8 mouse cellular contexts compared by ENCODE assay signal in the genomic region with DNA sequence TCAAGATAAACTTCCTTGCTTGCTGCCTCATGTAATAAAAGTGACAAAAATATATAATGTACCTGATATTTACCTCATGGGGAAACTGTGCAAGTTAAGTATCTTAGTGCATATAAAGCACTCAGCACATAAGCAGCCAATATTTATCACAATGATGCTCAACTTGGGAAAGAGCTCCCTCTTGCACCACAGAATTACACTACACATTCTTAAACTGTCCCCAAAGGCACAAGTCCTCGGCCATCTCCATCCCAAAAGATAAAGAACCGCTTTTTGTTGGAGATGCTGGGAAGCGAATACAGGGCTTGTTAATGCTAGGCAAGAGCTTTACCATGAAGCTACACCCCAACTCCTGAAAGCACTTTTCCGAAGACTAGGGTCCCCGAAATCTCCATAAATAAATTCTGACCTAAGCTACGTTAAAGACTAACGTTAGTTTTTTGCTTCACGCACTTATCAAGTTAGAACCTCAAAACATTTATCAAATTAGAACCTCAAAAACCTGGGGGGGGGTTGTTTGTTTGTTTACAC. TPM values are rescaled to one million over a fixed set of nuclear protein-coding genes. Genes with fewer than 3 reads are reported as not detected.
DNase-seq lines count a peak whose midpoint lies in the region; ATAC-seq and TF ChIP-seq lines count a peak whose summit lies in the region.

No protein-coding gene starts in this region.

- H3K27me3 ChIP-seq in forebrain, embryonic 15.5 days: no peaks in the 10 kb centered on the region
- H3K27me3 ChIP-seq in limb, embryonic 13.5 days: no peaks in the 10 kb centered on the region

- peak overlapping the region; percentile 74 for H3K4me2 ChIP-seq in forebrain, embryonic 15.5 days (replicated peaks)
- peak overlapping the region; percentile 91 for H3K4me2 ChIP-seq in limb, embryonic 13.5 days (replicated peaks)

- no peak for DNase-seq in layer of hippocampus, adult 2 months (ENCODE audit: low spot score in 2 of 2)
- no peak for DNase-seq in layer of hippocampus, adult 11-12 months (ENCODE audit: low spot score)
- DNase-seq in NIH3T3 (ENCODE audit: low read depth): peak; percentile 70
- peak; percentile 57 for DNase-seq in retina, embryonic 14.5 days (ENCODE audit: low spot score)
- DNase-seq in frontal cortex, postnatal 10 days (ENCODE audit: low spot score in 2 of 2): no peak
- DNase-seq in ovary, adult 18-20 months (ENCODE audit: low spot score): no peak

- WGBS in forebrain, embryonic 15.5 days: 1% methylated on average over 8 of the region's 8 CpGs
- 1% methylated on average over 8 of the region's 8 CpGs for WGBS in limb, embryonic 13.5 days

- no peak for ATAC-seq in forebrain, embryonic 15.5 days (replicated peaks)
- no peak for ATAC-seq in limb, embryonic 13.5 days (ENCODE audit: low FRiP score, low read depth)

- peaks cover 9% of the 10 kb centered on the region for H3K36me3 ChIP-seq in forebrain, embryonic 15.5 days
- peaks cover 16% of the 10 kb centered on the region for H3K36me3 ChIP-seq in limb, embryonic 13.5 days

- H3K9ac ChIP-seq in forebrain, embryonic 15.5 days (replicated peaks): peak overlapping the region; percentile 98
- peak overlapping the region; percentile 73 for H3K9ac ChIP-seq in limb, embryonic 13.5 days

- peaks cover 35% of the 10 kb centered on the region for H3K4me1 ChIP-seq in forebrain, embryonic 15.5 days
- peaks cover 27% of the 10 kb centered on the region for H3K4me1 ChIP-seq in limb, embryonic 13.5 days

- peak overlapping the region; percentile 96 for H3K27ac ChIP-seq in layer of hippocampus, adult 2 months
- H3K27ac ChIP-seq in forebrain, embryonic 15.5 days (replicated peaks): peak overlapping the region; percentile 96; the same call in 1 of the 2 replicates
- H3K27ac ChIP-seq in limb, embryonic 13.5 days: 0 out of 2 replicates have a peak overlapping the region, but pooled peaks have one; percentile 98

- peak; percentile 63 for TF ChIP-seq CTCF in layer of hippocampus, adult 2 months (conservative IDR thresholded peaks at IDR 0.05)

- H3K9me3 ChIP-seq in forebrain, embryonic 15.5 days: no peaks in the 10 kb centered on the region
- H3K9me3 ChIP-seq in limb, embryonic 13.5 days: no peaks in the 10 kb centered on the region

- H3K4me3 ChIP-seq in layer of hippocampus, adult 2 months: peak overlapping the region; percentile 86
- H3K4me3 ChIP-seq in forebrain, embryonic 15.5 days: peak overlapping the region; percentile 96
- peak overlapping the region; percentile 99 for H3K4me3 ChIP-seq in limb, embryonic 13.5 days

RNA-seq across cellular contexts. Expression of gene Uqcrh, which starts 0.7 kb away (rescaled TPM):
- total RNA-seq in layer of hippocampus, adult 2 months (2021): 100 to 1,000 TPM; 361 to 383 TPM
- polyA plus RNA-seq in forebrain, embryonic 15.5 days (2015; fragmentation: Nextera tagmentation; extraction: Ambion mirVana): 423 and 473 TPM in 2 replicates
- 456 and 481 TPM in 2 replicates for polyA plus RNA-seq in limb, embryonic 13.5 days (2015; fragmentation: Nextera tagmentation; extraction: Ambion mirVana)

RNA-seq across cellular contexts. Expression of gene Lrrc41, which starts 0.9 kb away (rescaled TPM):
- total RNA-seq in layer of hippocampus, adult 2 months (2021): 10 to 100 TPM; 42.8 to 46.4 TPM
- 64.5 and 66.3 TPM in 2 replicates for polyA plus RNA-seq in forebrain, embryonic 15.5 days (2015; fragmentation: Nextera tagmentation; extraction: Ambion mirVana)
- 83.1 and 86.8 TPM in 2 replicates for polyA plus RNA-seq in limb, embryonic 13.5 days (2015; fragmentation: Nextera tagmentation; extraction: Ambion mirVana)

RNA-seq across cellular contexts. Expression of gene Nsun4, which starts 20.5 kb away (rescaled TPM):
- total RNA-seq in layer of hippocampus, adult 2 months (2021): 10 to 100 TPM in 1 of 2 experiments, 1 to 10 TPM in 1; 9.9 to 10.0 TPM
- 13.3 and 15.0 TPM in 2 replicates for polyA plus RNA-seq in forebrain, embryonic 15.5 days (2015; fragmentation: Nextera tagmentation; extraction: Ambion mirVana)
- 19.8 and 20.0 TPM in 2 replicates for polyA plus RNA-seq in limb, embryonic 13.5 days (2015; fragmentation: Nextera tagmentation; extraction: Ambion mirVana)

RNA-seq across cellular contexts. Expression of gene Rad54l, which starts 49.3 kb away (rescaled TPM):
- under 1 TPM; 0.64 to 0.91 TPM for total RNA-seq in layer of hippocampus, adult 2 months (2021)
- polyA plus RNA-seq in forebrain, embryonic 15.5 days (2015; fragmentation: Nextera tagmentation; extraction: Ambion mirVana): 21.2 and 23.0 TPM in 2 replicates
- polyA plus RNA-seq in limb, embryonic 13.5 days (2015; fragmentation: Nextera tagmentation; extraction: Ambion mirVana): 38.0 TPM in 2 replicates

RNA-seq across cellular contexts. Expression of gene Pomgnt1, which starts 49.4 kb away (rescaled TPM):
- 10 to 100 TPM; 69.2 to 77.9 TPM for total RNA-seq in layer of hippocampus, adult 2 months (2021)
- polyA plus RNA-seq in forebrain, embryonic 15.5 days (2015; fragmentation: Nextera tagmentation; extraction: Ambion mirVana): 63.5 and 66.1 TPM in 2 replicates
- polyA plus RNA-seq in limb, embryonic 13.5 days (2015; fragmentation: Nextera tagmentation; extraction: Ambion mirVana): 63.4 and 69.0 TPM in 2 replicates

Comparison
In these comparisons a context has a peak if more than half of its experiments do, and no peak if none do; other contexts are left out.
1. DNase-seq: peak in NIH3T3 (single experiment) and retina, embryonic 14.5 days (single experiment); none in layer of hippocampus, adult 2 months (0 of 2), layer of hippocampus, adult 11-12 months (single experiment), frontal cortex, postnatal 10 days (0 of 2) and ovary, adult 18-20 months (single experiment).
2. Peak in every context shown above with its lines, with median percentiles within 50 percentile points of each other: H3K27ac ChIP-seq and H3K4me3 ChIP-seq.